Mouse (Mus musculus): ENCODE data around the gene Mical3. TPM values are rescaled to one million over a fixed set of nuclear protein-coding genes. Genes with fewer than 3 reads are reported as not detected.

The Mical3 gene
- polyA plus RNA-seq, 1 experiment from 2014 or later: 50.0 TPM

GRCm38 (mm10) chr6:121105726-121106125 lies 25.1 kb downstream of the Mical3 start:
- WGBS: 53% methylated on average over 4 of the region's 4 CpGs
- no peak overlapping the region for H3K9ac ChIP-seq

DNA sequence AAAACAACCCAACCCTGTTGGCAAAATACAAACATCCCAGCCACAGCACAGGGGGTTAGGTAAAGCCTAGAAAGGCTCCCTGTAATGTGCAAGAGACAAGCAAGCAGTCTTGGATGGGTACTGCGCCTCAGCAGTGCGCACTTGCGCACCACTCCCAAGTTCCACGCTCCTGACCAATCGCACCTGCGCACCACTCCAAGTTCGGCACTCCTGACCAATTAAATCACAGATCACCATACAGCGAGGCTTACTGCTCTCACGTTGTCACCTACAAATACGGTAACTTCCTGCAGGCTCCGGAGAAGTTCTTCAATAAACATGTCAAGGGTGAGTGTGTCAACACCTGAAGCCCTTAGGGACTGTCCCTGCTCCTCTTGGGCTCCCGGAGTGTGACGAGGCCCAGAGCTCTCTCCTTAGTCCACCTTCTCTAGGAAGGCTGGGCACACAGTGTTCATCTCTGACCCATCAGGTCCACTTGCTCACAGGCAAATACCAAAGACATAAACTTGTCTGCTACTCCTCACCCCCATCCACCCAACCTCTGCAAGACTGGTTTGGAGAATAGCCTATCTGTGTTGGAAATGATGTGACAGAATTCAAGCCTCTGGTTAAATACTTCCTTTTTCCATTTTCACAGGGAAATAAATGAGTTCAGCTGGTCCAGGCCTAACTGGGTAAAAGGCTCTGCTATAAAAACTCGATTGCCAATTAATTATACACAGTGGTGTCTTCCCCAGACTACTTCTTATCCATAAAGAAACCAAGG lies 27.2 kb downstream of the Mical3 start:
- Histone ChIP-seq H3K9ac (no peak overlapping the region), H3K4me1 (peaks cover 38% of the 10 kb centered on the region), H3K4me3 (no peak overlapping the region), H3K36me3 (replicated peaks) (no peaks in the 10 kb centered on the region), H3K27me3 (replicated peaks) (no peaks in the 10 kb centered on the region), H3K4me2 (no peak overlapping the region), H3K27ac (no peak overlapping the region), H3K9me3 (no peaks in the 10 kb centered on the region)
- ATAC-seq (replicated peaks): no peak
- 93% methylated on average over 14 of the region's 14 CpGs for WGBS

More at GRCm38 (mm10) chr6:121105726-121106125, 25.1 kb downstream of the Mical3 start:
- Histone ChIP-seq H3K27ac (no peak overlapping the region), H3K36me3 (replicated peaks) (no peaks in the 10 kb centered on the region), H3K4me3 (no peak overlapping the region), H3K4me2 (no peak overlapping the region), H3K4me1 (peaks cover 40% of the 10 kb centered on the region), H3K9me3 (no peaks in the 10 kb centered on the region), H3K27me3 (replicated peaks) (no peaks in the 10 kb centered on the region)
- ATAC-seq (replicated peaks): no peak

- no peak overlapping the region for H3K4me2 ChIP-seq
- H3K9me3 ChIP-seq: no peaks in the 10 kb centered on the region
- no peak overlapping the region for H3K4me3 ChIP-seq
- H3K4me1 ChIP-seq: peaks cover 38% of the 10 kb centered on the region
- no peaks in the 10 kb centered on the region for H3K36me3 ChIP-seq (replicated peaks)
- H3K9ac ChIP-seq: no peak overlapping the region
- no peak for ATAC-seq (replicated peaks)
- H3K27me3 ChIP-seq (replicated peaks): no peaks in the 10 kb centered on the region
- no peak overlapping the region for H3K27ac ChIP-seq
- 85% methylated on average over 10 of the region's 10 CpGs for WGBS
Observed at GRCm38 (mm10) chr6:121102941-121103340, 27.9 kb downstream of the Mical3 start.

- no peaks in the 10 kb centered on the region for H3K27me3 ChIP-seq (replicated peaks)
- 74% methylated on average over 2 of the region's 2 CpGs for WGBS
- peaks cover 41% of the 10 kb centered on the region for H3K4me1 ChIP-seq
- H3K9ac ChIP-seq: no peak overlapping the region
- H3K9me3 ChIP-seq: no peaks in the 10 kb centered on the region
- H3K27ac ChIP-seq: no peak overlapping the region
- ATAC-seq (replicated peaks): no peak
- H3K4me2 ChIP-seq: no peak overlapping the region
- no peak overlapping the region for H3K4me3 ChIP-seq
- no peaks in the 10 kb centered on the region for H3K36me3 ChIP-seq (replicated peaks)
Observed at GRCm38 (mm10) chr6:121102084-121102483, 28.7 kb downstream of the Mical3 start.

DNA sequence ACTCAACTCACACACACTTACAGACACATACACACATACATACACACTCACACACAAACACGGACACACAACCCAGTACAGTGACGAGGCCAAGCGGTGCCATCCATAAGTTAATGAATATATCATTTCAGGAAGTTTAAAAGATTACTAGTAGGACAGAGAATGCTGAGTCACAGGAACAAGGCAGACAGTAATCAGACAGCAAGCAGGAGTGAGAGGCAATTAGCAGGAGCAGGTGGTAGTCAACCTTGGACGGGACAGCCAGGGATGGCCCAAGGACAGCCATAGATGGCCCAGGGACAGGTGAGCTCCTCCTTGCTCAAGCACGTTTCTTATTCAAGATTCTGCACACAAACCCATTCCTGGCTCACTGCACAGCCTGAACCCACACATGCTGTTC lies 29.6 kb downstream of the Mical3 start:
- Histone ChIP-seq H3K27me3 (replicated peaks) (no peaks in the 10 kb centered on the region), H3K27ac (no peak overlapping the region), H3K4me1 (peaks cover 36% of the 10 kb centered on the region), H3K9me3 (no peaks in the 10 kb centered on the region), H3K36me3 (replicated peaks) (no peaks in the 10 kb centered on the region), H3K4me3 (no peak overlapping the region), H3K9ac (no peak overlapping the region), H3K4me2 (no peak overlapping the region)
- WGBS: 94% methylated on average over 5 of the region's 5 CpGs
- no peak for ATAC-seq (replicated peaks)

- Histone ChIP-seq H3K27ac (no peak overlapping the region), H3K4me1 (peaks cover 30% of the 10 kb centered on the region), H3K9ac (no peak overlapping the region), H3K36me3 (replicated peaks) (no peaks in the 10 kb centered on the region), H3K27me3 (replicated peaks) (no peaks in the 10 kb centered on the region), H3K4me2 (no peak overlapping the region), H3K4me3 (no peak overlapping the region), H3K9me3 (no peaks in the 10 kb centered on the region)
- 84% methylated on average over 7 of the region's 7 CpGs for WGBS
- no peak for ATAC-seq (replicated peaks)
Observed at GRCm38 (mm10) chr6:121099831-121100230, 31.0 kb downstream of the Mical3 start.

DNA sequence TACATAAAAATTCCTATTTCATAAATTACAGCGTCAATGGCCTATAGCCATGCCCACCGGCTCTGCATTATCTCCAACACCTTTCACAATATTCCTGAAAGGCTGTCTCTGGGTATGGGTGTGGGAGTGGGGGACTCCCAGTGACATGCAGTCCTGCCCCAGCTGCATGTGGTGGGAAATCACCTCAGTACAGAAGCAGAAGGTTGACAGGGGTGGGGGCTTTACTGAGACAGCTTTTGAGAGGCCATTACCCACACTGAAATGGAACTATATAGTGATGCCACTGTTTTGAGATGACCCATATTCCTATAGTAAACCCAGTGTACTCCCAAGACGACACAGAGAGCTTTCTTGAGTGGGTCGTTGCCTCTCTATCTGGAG lies 31.6 kb downstream of the Mical3 start:
- peaks cover 30% of the 10 kb centered on the region for H3K4me1 ChIP-seq
- H3K27me3 ChIP-seq (replicated peaks): no peaks in the 10 kb centered on the region
- H3K4me2 ChIP-seq: no peak overlapping the region
- no peaks in the 10 kb centered on the region for H3K9me3 ChIP-seq
- no peak overlapping the region for H3K9ac ChIP-seq
- WGBS: 80% methylated on average over 4 of the region's 4 CpGs
- no peak overlapping the region for H3K4me3 ChIP-seq
- ATAC-seq (replicated peaks): no peak
- no peak overlapping the region for H3K27ac ChIP-seq
- no peaks in the 10 kb centered on the region for H3K36me3 ChIP-seq (replicated peaks)

DNA sequence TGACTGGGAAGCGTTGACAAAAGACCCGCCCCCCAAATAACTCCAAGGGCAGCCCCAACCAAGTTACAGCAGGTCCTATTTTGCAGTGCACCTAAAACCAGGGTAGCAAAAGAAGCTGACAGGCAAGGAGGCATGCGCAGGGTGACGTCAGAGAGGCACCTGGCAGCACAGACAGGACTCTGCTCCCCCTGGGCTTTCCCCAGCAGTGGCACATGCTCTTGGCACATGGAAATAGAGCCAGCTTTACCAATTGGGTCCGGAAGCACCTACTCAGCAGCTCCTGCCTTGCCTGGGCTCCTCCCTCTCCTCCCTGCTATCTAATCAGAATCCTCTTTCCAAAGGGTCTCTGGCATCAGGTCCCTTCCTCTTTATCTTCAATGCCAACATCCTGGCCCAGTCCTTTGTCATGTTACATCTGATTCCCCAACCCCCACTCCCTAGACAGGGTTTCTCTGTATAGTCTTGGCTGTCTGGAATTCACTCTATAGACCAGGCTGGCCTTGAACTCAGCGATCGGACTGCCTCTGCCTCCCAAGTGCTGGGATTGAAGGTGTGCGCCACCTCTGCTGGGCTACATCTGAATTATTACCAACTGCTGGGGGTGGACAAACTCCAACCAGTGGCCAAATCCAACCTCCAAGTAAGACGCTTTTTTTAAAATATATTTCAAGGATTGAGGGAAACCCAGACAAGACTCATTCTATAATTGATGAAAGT lies 32.1 kb downstream of the Mical3 start:
- H3K9ac ChIP-seq: no peak overlapping the region
- H3K27ac ChIP-seq: peak overlapping the region; percentile 63
- no peak for ATAC-seq (replicated peaks)
- H3K4me3 ChIP-seq: no peak overlapping the region
- no peaks in the 10 kb centered on the region for H3K27me3 ChIP-seq (replicated peaks)
- WGBS: 73% methylated on average over 9 of the region's 9 CpGs
- no peaks in the 10 kb centered on the region for H3K36me3 ChIP-seq (replicated peaks)
- no peaks in the 10 kb centered on the region for H3K9me3 ChIP-seq
- H3K4me1 ChIP-seq: peaks cover 30% of the 10 kb centered on the region
- peak overlapping the region; percentile 10; the same call in 1 of the 2 replicates for H3K4me2 ChIP-seq

DNA sequence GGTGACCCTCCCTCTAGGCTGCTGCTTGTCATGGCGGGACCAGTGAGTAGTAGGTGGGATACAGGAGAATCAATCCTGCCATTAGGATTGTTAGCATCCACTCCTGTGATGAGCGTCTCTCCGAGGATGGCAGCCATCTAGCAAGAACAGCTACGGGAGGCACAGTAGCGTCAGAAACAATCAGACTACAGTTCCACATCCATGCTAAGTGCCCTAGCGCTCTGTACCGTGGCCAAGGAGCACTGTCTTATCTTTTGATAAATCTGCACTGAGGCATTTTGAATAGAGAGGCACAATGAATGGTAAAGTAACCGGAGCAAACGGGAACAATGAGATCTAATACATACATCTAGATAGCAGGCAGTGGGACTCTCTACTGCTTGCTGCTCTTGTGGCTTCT lies 32.7 kb downstream of the Mical3 start:
- H3K9ac ChIP-seq: no peak overlapping the region
- ATAC-seq (replicated peaks): no peak
- WGBS: 35% methylated on average over 9 of the region's 9 CpGs

DNA sequence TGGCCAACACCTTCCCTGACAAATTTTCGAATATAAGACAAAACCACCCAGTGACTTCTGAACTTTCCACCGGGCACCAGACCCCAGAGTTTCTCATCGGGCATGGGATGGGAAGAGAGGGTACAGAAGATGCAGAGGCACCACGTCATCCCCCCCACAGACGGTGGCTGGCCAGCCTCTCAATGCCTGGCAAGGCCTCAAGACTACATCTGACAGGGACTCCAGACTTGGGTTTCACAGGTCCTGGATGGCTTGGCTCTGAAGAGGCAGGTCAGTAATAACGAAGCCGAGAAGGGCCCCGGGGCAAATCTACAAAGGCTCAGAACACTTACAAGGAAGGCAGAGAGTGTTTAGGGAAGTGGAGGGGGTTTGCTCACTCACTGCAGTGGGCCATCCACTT lies 33.9 kb downstream of the Mical3 start:
- no peaks in the 10 kb centered on the region for H3K36me3 ChIP-seq (replicated peaks)
- ATAC-seq (replicated peaks): no peak
- H3K27ac ChIP-seq: no peak overlapping the region
- H3K4me2 ChIP-seq: no peak overlapping the region
- H3K9ac ChIP-seq: no peak overlapping the region
- H3K4me1 ChIP-seq: peaks cover 26% of the 10 kb centered on the region
- H3K27me3 ChIP-seq (replicated peaks): no peaks in the 10 kb centered on the region
- H3K4me3 ChIP-seq: no peak overlapping the region
- whole genome bisulfite sequencing: 93% methylated on average over 8 of the region's 8 CpGs
- no peaks in the 10 kb centered on the region for H3K9me3 ChIP-seq

More for the DNA sequence above, 32.7 kb downstream of the Mical3 start:
- H3K36me3 ChIP-seq (replicated peaks): no peaks in the 10 kb centered on the region
- H3K4me3 ChIP-seq: no peak overlapping the region
- no peaks in the 10 kb centered on the region for H3K27me3 ChIP-seq (replicated peaks)
- H3K9me3 ChIP-seq: no peaks in the 10 kb centered on the region
- H3K4me2 ChIP-seq: peak overlapping the region; percentile 10; the same call in 1 of the 2 replicates
- peak overlapping the region; percentile 63 for H3K27ac ChIP-seq
- peaks cover 30% of the 10 kb centered on the region for H3K4me1 ChIP-seq

- WGBS: 94% methylated on average over 8 of the region's 8 CpGs
- peaks cover 24% of the 10 kb centered on the region for H3K4me1 ChIP-seq
- no peaks in the 10 kb centered on the region for H3K36me3 ChIP-seq (replicated peaks)
- no peak overlapping the region for H3K27ac ChIP-seq
- no peak overlapping the region for H3K4me2 ChIP-seq
- H3K9ac ChIP-seq: no peak overlapping the region
- H3K9me3 ChIP-seq: no peaks in the 10 kb centered on the region
- H3K4me3 ChIP-seq: no peak overlapping the region
- no peaks in the 10 kb centered on the region for H3K27me3 ChIP-seq (replicated peaks)
- no peak for ATAC-seq (replicated peaks)
Observed at GRCm38 (mm10) chr6:121096390-121096789, 34.4 kb downstream of the Mical3 start.

DNA sequence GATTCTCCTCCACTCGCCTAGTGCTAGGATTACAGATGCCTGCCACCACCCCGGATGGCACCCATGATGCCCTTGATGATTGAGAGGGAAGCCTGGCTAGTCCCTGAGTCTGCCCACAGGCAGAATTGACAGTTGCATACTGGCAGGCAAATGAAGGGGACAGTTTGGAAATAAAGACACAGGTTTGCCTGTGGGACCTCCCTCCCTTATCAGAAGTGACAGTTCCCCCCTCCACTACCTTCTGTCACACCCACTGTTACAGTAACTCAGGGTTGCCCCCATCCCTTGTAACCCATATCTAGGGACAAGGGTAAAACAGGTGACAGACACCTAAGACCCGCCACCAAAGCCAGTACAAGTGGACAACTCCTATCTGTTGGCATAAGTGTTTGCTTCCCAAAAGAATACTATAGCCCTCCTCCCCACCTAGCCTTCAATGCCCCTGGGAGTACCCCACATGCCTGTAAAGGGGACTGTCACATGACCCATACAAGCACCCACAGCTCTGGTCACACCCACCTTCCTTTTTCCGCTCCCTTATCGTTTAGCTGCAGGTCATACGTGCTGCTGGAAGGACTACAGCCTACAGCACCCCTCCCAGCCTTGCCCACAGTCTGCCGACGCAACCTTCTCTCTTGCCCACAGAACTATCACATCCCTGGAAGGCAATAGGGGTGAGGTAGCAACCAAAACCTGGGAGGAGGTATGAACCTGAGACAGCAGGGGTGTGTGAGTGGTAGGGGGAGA lies 37.0 kb downstream of the Mical3 start:
- H3K27ac ChIP-seq: no peak overlapping the region
- H3K9me3 ChIP-seq: no peaks in the 10 kb centered on the region
- WGBS: 91% methylated on average over 8 of the region's 8 CpGs
- H3K4me1 ChIP-seq: peaks cover 17% of the 10 kb centered on the region
- H3K4me2 ChIP-seq: no peak overlapping the region
- H3K27me3 ChIP-seq (replicated peaks): no peaks in the 10 kb centered on the region
- no peak overlapping the region for H3K9ac ChIP-seq
- no peak for ATAC-seq (replicated peaks)
- no peaks in the 10 kb centered on the region for H3K36me3 ChIP-seq (replicated peaks)
- H3K4me3 ChIP-seq: no peak overlapping the region
